Mouse (Mus musculus) frontal cortex, adult (tissue): ENCODE results near the gene Adamts7.
A peak's percentile ranks its signal among the peaks of the same experiment; 100 is the strongest.

Experiments
- ATAC-seq: cut with Nextera tagmentation; 2 replicates; pipeline ENCODE4 v1.9.2; 2017; ENCODE audit warnings: mild to moderate bottlenecking, moderate library complexity, mixed read lengths; ENCODE audit not compliant: low TSS enrichment

The Adamts7 gene

GRCm38 (mm10) chr9:90234786-90235185, 71.9 kb downstream of the Adamts7 start:
- ATAC-seq: no peak

GRCm38 (mm10) chr9:90235258-90235882, 72.5 kb downstream of the Adamts7 start:
- no peak for ATAC-seq

- ATAC-seq: no peak
Observed at GRCm38 (mm10) chr9:90236817-90237216, 73.9 kb downstream of the Adamts7 start.

- ATAC-seq: no peak
Observed at GRCm38 (mm10) chr9:90237232-90238062, 74.6 kb downstream of the Adamts7 start.

- 0 out of 2 replicates have a peak, but pooled peaks have one; percentile 17 for ATAC-seq
Observed at GRCm38 (mm10) chr9:90240560-90240959, 77.7 kb downstream of the Adamts7 start.

GRCm38 (mm10) chr9:90241041-90241440, 78.2 kb downstream of the Adamts7 start:
- ATAC-seq: no peak

- peak; percentile 32; the same call in 1 of the 2 replicates for ATAC-seq
Observed at GRCm38 (mm10) chr9:90241618-90242017, 78.7 kb downstream of the Adamts7 start.

- no peak for ATAC-seq
Observed at GRCm38 (mm10) chr9:90242291-90242690, 79.4 kb downstream of the Adamts7 start.

GRCm38 (mm10) chr9:90242855-90243254, 80.0 kb downstream of the Adamts7 start:
- ATAC-seq: no peak

GRCm38 (mm10) chr9:90244301-90245151, 81.7 kb downstream of the Adamts7 start:
- ATAC-seq: no peak

- ATAC-seq: no peak
Observed at GRCm38 (mm10) chr9:90245206-90245605, 82.3 kb downstream of the Adamts7 start.

- no peak for ATAC-seq
Observed at GRCm38 (mm10) chr9:90245781-90246180, 82.9 kb downstream of the Adamts7 start.

- no peak for ATAC-seq
Observed at GRCm38 (mm10) chr9:90247316-90247715, 84.4 kb downstream of the Adamts7 start.

- ATAC-seq: no peak
Observed at GRCm38 (mm10) chr9:90248326-90248725, 85.5 kb downstream of the Adamts7 start.

- ATAC-seq: no peak
Observed at GRCm38 (mm10) chr9:90249036-90249435, 86.2 kb downstream of the Adamts7 start.

GRCm38 (mm10) chr9:90250141-90250775, 87.4 kb downstream of the Adamts7 start:
- no peak for ATAC-seq

GRCm38 (mm10) chr9:90250964-90251750, 88.3 kb downstream of the Adamts7 start:
- ATAC-seq: 0 out of 2 replicates have a peak, but pooled peaks have one; percentile 18

GRCm38 (mm10) chr9:90253181-90253580, 90.3 kb downstream of the Adamts7 start:
- no peak for ATAC-seq

- no peak; the same call in 1 of the 2 replicates for ATAC-seq
Observed at GRCm38 (mm10) chr9:90255844-90256405, 93.1 kb downstream of the Adamts7 start.

- ATAC-seq: no peak
Observed at GRCm38 (mm10) chr9:90257220-90257619, 94.4 kb downstream of the Adamts7 start.
